Comparison of ENCODE assay signal across 29 mouse cellular contexts in genomic region chr13:110277709-110278108, GRCm38 (mm10). TPM values are rescaled to one million over a fixed set of nuclear protein-coding genes. Genes with fewer than 3 reads are reported as not detected.
A peak's percentile ranks its signal among the peaks of the same experiment; 100 is the strongest.
DNase-seq lines count a peak whose midpoint lies in the region; ATAC-seq and TF ChIP-seq lines count a peak whose summit lies in the region.
"Had no signal": no experiment of that assay in that cellular context is flagged by ENCODE, and none has a peak within 500 bp of the region (broad histone marks: within the 10 kb centered on the region; RNA-seq: fewer than 3 reads in every experiment).

No protein-coding gene starts in this region.

- H3K79me3 ChIP-seq in C2C12 (ENCODE audit: low read depth), result no peaks in the 10 kb centered on the region

- peaks cover 7% of the 10 kb centered on the region for H3K4me1 ChIP-seq in hindbrain, embryonic 13.5 days (replicated peaks)
- peaks cover 7% of the 10 kb centered on the region; the same call in 1 of the 2 replicates for H3K4me1 ChIP-seq in hindbrain, embryonic 10.5 days (replicated peaks)
- no peaks in the 10 kb centered on the region for H3K4me1 ChIP-seq in hindbrain, postnatal 0 days (ENCODE audit: insufficient read depth, low read length)
- H3K4me1 ChIP-seq in neural tube, embryonic 13.5 days (replicated peaks), result peaks cover 5% of the 10 kb centered on the region
- peaks cover 11% of the 10 kb centered on the region for H3K4me1 ChIP-seq in heart, embryonic 12.5 days (replicated peaks)

- ATAC-seq in hindbrain, embryonic 13.5 days (ENCODE audit: low FRiP score), result no peak
- no peak for ATAC-seq in hindbrain, postnatal 0 days
- no peak for ATAC-seq in neural tube, embryonic 13.5 days (ENCODE audit: low read depth)
- no peak for ATAC-seq in heart, embryonic 12.5 days (ENCODE audit: insufficient number of reproducible peaks, low FRiP score)
- no peak for ATAC-seq in megakaryocyte-erythroid progenitor cell, adult 5-6 weeks (replicated peaks; ENCODE audit: low FRiP score, low TSS enrichment, poor library complexity, severe bottlenecking)
- ATAC-seq: activated CD4-positive, CD25-positive, alpha-beta regulatory T cell, adult 4 months; CD4-positive, CD25-positive, alpha-beta regulatory T cell, adult 4 months; forebrain, embryonic 14.5 days had no signal

- H3K27me3 ChIP-seq in hindbrain, embryonic 13.5 days, result no peaks in the 10 kb centered on the region
- H3K27me3 ChIP-seq in hindbrain, embryonic 10.5 days (ENCODE audit: insufficient read depth, poor library complexity, severe bottlenecking), result 0 out of 2 replicates have a peak, but pooled peaks cover 7% of the 10 kb centered on the region
- H3K27me3 ChIP-seq in C2C12 (ENCODE audit: control insufficient read depth, insufficient read depth, insufficient read length), result no peaks in the 10 kb centered on the region
- H3K27me3 ChIP-seq in hindbrain, postnatal 0 days (ENCODE audit: insufficient read depth, low read length), result no peaks in the 10 kb centered on the region
- no peaks in the 10 kb centered on the region for H3K27me3 ChIP-seq in neural tube, embryonic 13.5 days
- H3K27me3 ChIP-seq in heart, embryonic 12.5 days (replicated peaks), result no peaks in the 10 kb centered on the region
- H3K27me3 ChIP-seq: embryonic facial prominence, embryonic 12.5 days had no signal

- no peaks in the 10 kb centered on the region for H3K9me3 ChIP-seq in hindbrain, embryonic 13.5 days
- no peaks in the 10 kb centered on the region for H3K9me3 ChIP-seq in hindbrain, embryonic 10.5 days
- no peaks in the 10 kb centered on the region for H3K9me3 ChIP-seq in hindbrain, postnatal 0 days (ENCODE audit: low read length)
- H3K9me3 ChIP-seq in neural tube, embryonic 13.5 days, result no peaks in the 10 kb centered on the region
- no peaks in the 10 kb centered on the region for H3K9me3 ChIP-seq in heart, embryonic 12.5 days (replicated peaks)
- H3K9me3 ChIP-seq: embryonic facial prominence, embryonic 12.5 days; limb, embryonic 13.5 days; lung, embryonic 15.5 days had no signal

- peak overlapping the region; percentile 32; the same call in 1 of the 2 replicates for H3K4me3 ChIP-seq in hindbrain, embryonic 13.5 days
- H3K4me3 ChIP-seq in hindbrain, embryonic 10.5 days, result no peak overlapping the region
- H3K4me3 ChIP-seq in C2C12 (ENCODE audit: insufficient read depth, poor library complexity, severe bottlenecking), result no peak overlapping the region
- peak overlapping the region; percentile 20 for H3K4me3 ChIP-seq in hindbrain, postnatal 0 days (ENCODE audit: low read length)
- H3K4me3 ChIP-seq in neural tube, embryonic 13.5 days, result peak overlapping the region; percentile 31
- H3K4me3 ChIP-seq in heart, embryonic 12.5 days, result no peak overlapping the region
- H3K4me3 ChIP-seq: embryonic facial prominence, embryonic 12.5 days; limb, embryonic 13.5 days; lung, embryonic 15.5 days had no signal

- no peaks in the 10 kb centered on the region for H3K36me3 ChIP-seq in hindbrain, embryonic 13.5 days
- H3K36me3 ChIP-seq in hindbrain, embryonic 10.5 days, result no peaks in the 10 kb centered on the region
- no peaks in the 10 kb centered on the region for H3K36me3 ChIP-seq in C2C12 (ENCODE audit: control insufficient read depth, insufficient read depth)
- no peaks in the 10 kb centered on the region for H3K36me3 ChIP-seq in hindbrain, postnatal 0 days (ENCODE audit: insufficient read depth, low read length)
- H3K36me3 ChIP-seq in neural tube, embryonic 13.5 days, result peaks cover 3% of the 10 kb centered on the region; the same call in 1 of the 2 replicates
- H3K36me3 ChIP-seq in heart, embryonic 12.5 days, result no peaks in the 10 kb centered on the region
- H3K36me3 ChIP-seq: embryonic facial prominence, embryonic 12.5 days; limb, embryonic 13.5 days; lung, embryonic 15.5 days had no signal

- H3K4me2 ChIP-seq in hindbrain, embryonic 13.5 days, result peak overlapping the region; percentile 49
- H3K4me2 ChIP-seq in hindbrain, postnatal 0 days (ENCODE audit: low read depth, low read length), result peak overlapping the region; percentile 44
- H3K4me2 ChIP-seq in neural tube, embryonic 13.5 days, result peak overlapping the region; percentile 51
- no peak overlapping the region for H3K4me2 ChIP-seq in heart, embryonic 12.5 days
- H3K4me2 ChIP-seq: embryonic facial prominence, embryonic 12.5 days; limb, embryonic 13.5 days; liver, embryonic 11.5 days; lung, embryonic 15.5 days had no signal

- no peak for DNase-seq in hindbrain, embryonic 10.5 days (ENCODE audit: low spot score)
- DNase-seq in hindbrain, postnatal 0 days (ENCODE audit: low spot score), result no peak
- DNase-seq in adrenal gland, postnatal 36 days, result no peak
- DNase-seq: adrenal gland, adult 2 months; cerebellum, adult 8-10 months; cerebellum, postnatal 36 days; gastrocnemius, postnatal 14 days; heart, postnatal 4 days; kidney, adult 2 months; kidney, postnatal 4 days; retina, postnatal 1 day; right cerebral cortex, postnatal 14 days; thymus, postnatal 14 days had no signal

- no peak overlapping the region for H3K27ac ChIP-seq in hindbrain, embryonic 13.5 days
- H3K27ac ChIP-seq in hindbrain, embryonic 10.5 days, result no peak overlapping the region
- no peak overlapping the region for H3K27ac ChIP-seq in hindbrain, postnatal 0 days
- H3K27ac ChIP-seq in neural tube, embryonic 13.5 days (replicated peaks), result no peak overlapping the region
- H3K27ac ChIP-seq in heart, embryonic 12.5 days (ENCODE audit: poor library complexity, severe bottlenecking), result no peak overlapping the region
- H3K27ac ChIP-seq: embryonic facial prominence, embryonic 12.5 days; kidney, postnatal 0 days; limb, embryonic 13.5 days; lung, embryonic 15.5 days had no signal

- TF ChIP-seq CTCF in C2C12 (IDR thresholded peaks at IDR 0.05; ENCODE audit: control insufficient read depth, insufficient read depth, insufficient read length), result no peak
- TF ChIP-seq CTCF in hindbrain, postnatal 0 days (IDR thresholded peaks at IDR 0.05; ENCODE audit: low read depth), result no peak

- no peak overlapping the region for H3ac ChIP-seq in C2C12 (ENCODE audit: control insufficient read depth, insufficient read length, low read depth)

- H3K79me2 ChIP-seq in C2C12 (ENCODE audit: control insufficient read depth, insufficient read depth), result no peaks in the 10 kb centered on the region

- no peak overlapping the region for H3K9ac ChIP-seq in hindbrain, embryonic 13.5 days
- H3K9ac ChIP-seq in hindbrain, postnatal 0 days (replicated peaks; ENCODE audit: low read length), result no peak overlapping the region
- 0 out of 2 replicates have a peak overlapping the region, but pooled peaks have one; percentile 54 for H3K9ac ChIP-seq in neural tube, embryonic 13.5 days
- no peak overlapping the region for H3K9ac ChIP-seq in heart, embryonic 12.5 days
- H3K9ac ChIP-seq: embryonic facial prominence, embryonic 12.5 days; limb, embryonic 13.5 days; lung, embryonic 15.5 days had no signal

TF ChIP-seq in C2C12, 6 proteins besides CTCF, POLR2A, EP300 and RAD21:
- TF ChIP-seq MYOG (IDR thresholded peaks at IDR 0.05; ENCODE audit: control insufficient read depth, extremely low read depth, insufficient read length), result no peak
- TF ChIP-seq CEBPB (IDR thresholded peaks at IDR 0.05; ENCODE audit: low read depth), result peak; percentile 55

RNA-seq across cellular contexts. Expression of gene Rab3c, which starts 3.1 kb away (rescaled TPM):
- 208 and 212 TPM in 2 replicates for polyA plus RNA-seq in hindbrain, embryonic 13.5 days (2015; fragmentation: Nextera tagmentation; extraction: Ambion mirVana)
- polyA plus RNA-seq in hindbrain, embryonic 10.5 days (2016; fragmentation: Nextera tagmentation; extraction: Ambion mirVana), result 10.1 and 35.5 TPM in 2 replicates
- polyA plus RNA-seq in C2C12 (2012; fragmentation: generic; extraction: Trizol), result 0.16 TPM
- 125 and 126 TPM in 2 replicates for total RNA-seq in hindbrain, postnatal 0 days (2014; rRNA removed)
- 126 and 130 TPM in 2 replicates for polyA plus RNA-seq in hindbrain, postnatal 0 days (2015; fragmentation: Nextera tagmentation; extraction: Ambion mirVana)
- polyA plus RNA-seq in neural tube, embryonic 13.5 days (2015; fragmentation: Nextera tagmentation; extraction: Ambion mirVana), result 174 and 176 TPM in 2 replicates
- 0.08 and 0.29 TPM in 2 replicates for polyA plus RNA-seq in heart, embryonic 12.5 days (2016; fragmentation: Nextera tagmentation; extraction: Ambion mirVana)
- total RNA-seq in adrenal gland, postnatal 36 days (2021), result 10 to 100 TPM; 20.3 to 30.4 TPM
- total RNA-seq in megakaryocyte-erythroid progenitor cell, adult 5-6 weeks (2014; fragmentation: Nextera tagmentation), result not detected in 2 replicates
- total RNA-seq in megakaryocyte-erythroid progenitor cell, adult 5-6 weeks (2017), result not detected in 2 replicates
- total RNA-seq: granulocyte monocyte progenitor cell, adult 5-6 weeks; megakaryocyte, adult 5-6 weeks; monocyte, adult 5-6 weeks had no signal
- polyA plus RNA-seq: activated CD4-positive, CD25-positive, alpha-beta regulatory T cell, adult 4 months had no signal

Comparison
In these comparisons a context has a peak if more than half of its experiments do, and no peak if none do; other contexts are left out.
1. H3K4me3 ChIP-seq: peak in hindbrain, embryonic 13.5 days (single experiment), hindbrain, postnatal 0 days (single experiment) and neural tube, embryonic 13.5 days (single experiment); none in hindbrain, embryonic 10.5 days (single experiment), C2C12 (single experiment) and heart, embryonic 12.5 days (single experiment).